Comparison of ENCODE assay signal across 7 mouse cellular contexts in the genomic region with DNA sequence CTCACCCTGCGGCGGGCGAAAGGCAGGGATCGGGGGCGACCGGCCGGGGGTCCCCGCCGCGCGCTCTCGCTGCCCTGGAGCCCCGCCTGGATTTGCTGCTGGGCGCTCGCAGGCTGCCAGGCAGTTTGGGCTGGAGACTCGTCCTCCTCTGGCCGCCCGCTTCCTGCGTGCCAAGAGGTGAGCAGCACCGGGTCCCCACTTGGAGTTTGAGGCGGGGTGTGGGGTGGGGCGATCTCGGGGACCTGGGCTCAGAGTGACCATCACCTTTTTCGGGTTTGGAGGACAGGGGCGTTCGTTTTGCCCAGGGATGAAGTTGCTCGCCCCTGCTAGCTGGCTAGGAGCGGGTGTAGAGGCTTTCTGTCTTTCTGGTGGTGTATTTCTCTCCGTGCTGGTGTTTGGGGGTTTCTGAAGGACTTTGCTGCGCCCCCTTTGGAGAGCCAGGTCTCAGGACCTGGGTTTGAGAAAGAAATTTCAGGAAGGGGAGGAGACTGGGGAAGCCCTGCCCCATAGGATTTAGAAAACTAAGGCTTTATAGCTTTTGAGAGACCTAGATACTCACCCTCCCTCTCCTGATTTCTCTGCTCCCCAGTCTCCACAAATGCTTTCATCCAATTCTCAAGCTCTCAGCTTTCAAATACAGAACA. TPM values are rescaled to one million over a fixed set of nuclear protein-coding genes. Genes with fewer than 3 reads are reported as not detected.
DNase-seq lines count a peak whose midpoint lies in the region; ATAC-seq and TF ChIP-seq lines count a peak whose summit lies in the region.

No protein-coding gene starts in this region.

- H3K27ac ChIP-seq in forebrain, postnatal 0 days (ENCODE audit: low read depth, low read length) = peak overlapping the region; percentile 85
- no peak overlapping the region for H3K27ac ChIP-seq in liver, embryonic 15.5 days (replicated peaks)

- no peaks in the 10 kb centered on the region for H3K9me3 ChIP-seq in forebrain, postnatal 0 days (ENCODE audit: low read length)
- H3K9me3 ChIP-seq in liver, embryonic 15.5 days (replicated peaks) = no peaks in the 10 kb centered on the region

- peak overlapping the region; percentile 71 for H3K9ac ChIP-seq in forebrain, postnatal 0 days
- no peak overlapping the region for H3K9ac ChIP-seq in liver, embryonic 15.5 days

- H3K4me1 ChIP-seq in forebrain, postnatal 0 days (ENCODE audit: insufficient read depth) = 0 out of 2 replicates have a peak, but pooled peaks cover 6% of the 10 kb centered on the region
- peaks cover 6% of the 10 kb centered on the region; the same call in 1 of the 2 replicates for H3K4me1 ChIP-seq in liver, embryonic 15.5 days (replicated peaks)

- no peaks in the 10 kb centered on the region; the same call in 1 of the 2 replicates for H3K27me3 ChIP-seq in forebrain, postnatal 0 days (ENCODE audit: insufficient read depth, low read length)
- peaks cover 30% of the 10 kb centered on the region for H3K27me3 ChIP-seq in liver, embryonic 15.5 days

- DNase-seq in lung, adult 18-20 months = peak; percentile 15 to 21
- no peak for DNase-seq in lung, postnatal 4 days
- DNase-seq in forebrain, postnatal 0 days = peak; percentile 59
- peak; percentile 49 for DNase-seq in retina, postnatal 1 day

- no peaks in the 10 kb centered on the region for H3K36me3 ChIP-seq in forebrain, postnatal 0 days (ENCODE audit: insufficient read depth)
- no peaks in the 10 kb centered on the region for H3K36me3 ChIP-seq in liver, embryonic 15.5 days (replicated peaks)

- peak overlapping the region; percentile 63 for H3K4me3 ChIP-seq in forebrain, postnatal 0 days (ENCODE audit: low read depth, low read length)
- H3K4me3 ChIP-seq in liver, embryonic 15.5 days (replicated peaks) = peak overlapping the region; percentile 51

- peak; percentile 13; the same call in 1 of the 2 replicates for TF ChIP-seq CTCF in forebrain, postnatal 0 days (IDR thresholded peaks at IDR 0.05; ENCODE audit: low read depth)

- peak overlapping the region; percentile 78 for H3K4me2 ChIP-seq in forebrain, postnatal 0 days (ENCODE audit: low read depth)
- H3K4me2 ChIP-seq in liver, embryonic 15.5 days = peak overlapping the region; percentile 72

- peak; percentile 43 for ATAC-seq in common myeloid progenitor, adult 5-6 weeks (replicated peaks; ENCODE audit: low read depth, poor library complexity, severe bottlenecking)
- ATAC-seq in forebrain, postnatal 0 days = peak; percentile 28
- peak; percentile 34; the same call in 1 of the 2 replicates for ATAC-seq in liver, embryonic 15.5 days (ENCODE audit: insufficient read depth)
- ATAC-seq in inflammation-experienced regulatory T-cells, adult 6 months = no peak

- WGBS in forebrain, postnatal 0 days = 1% methylated on average over 30 of the region's 30 CpGs
- 2% methylated on average over 30 of the region's 30 CpGs for WGBS in liver, embryonic 15.5 days (ENCODE audit: insufficient replicate concordance)

RNA-seq across cellular contexts. Expression of gene 9330182L06Rik, which starts 0.5 kb away (rescaled TPM):
- total RNA-seq in common myeloid progenitor, adult 5-6 weeks (2017) = 2.1 and 3.1 TPM in 2 replicates
- total RNA-seq in forebrain, postnatal 0 days (2014; rRNA removed) = 36.8 and 38.7 TPM in 2 replicates
- 12.7 and 17.5 TPM in 2 replicates for polyA plus RNA-seq in forebrain, postnatal 0 days (2015; fragmentation: Nextera tagmentation; extraction: Ambion mirVana)
- polyA plus RNA-seq in liver, embryonic 15.5 days (2015; fragmentation: Nextera tagmentation; extraction: Ambion mirVana) = 0.13 and 0.23 TPM in 2 replicates
- under 1 TPM in 2 of 3 experiments, not detected in 1; 0.18 to 0.38 TPM for polyA plus RNA-seq in inflammation-experienced regulatory T-cells, adult 6 months (2017; shearing (Covaris generic))

Comparison
In these comparisons a context has a peak if more than half of its experiments do, and no peak if none do; other contexts are left out.
1. DNase-seq: peak in lung, adult 18-20 months (2 of 2), forebrain, postnatal 0 days (single experiment) and retina, postnatal 1 day (single experiment); none in lung, postnatal 4 days (0 of 2).